Mouse (Mus musculus): ENCODE results near the gene Parp12. TPM values are rescaled to one million over a fixed set of nuclear protein-coding genes. Genes with fewer than 3 reads are reported as not detected.

Parp12 gene
- polyA plus RNA-seq, 1 experiment: 9.4 TPM

- H3K4me3 ChIP-seq (replicated peaks; ENCODE audit: control insufficient read depth, low read depth, low read length): no peak overlapping the region
- H3K4me1 ChIP-seq (ENCODE audit: control insufficient read depth, insufficient read depth, low read length): no peaks in the 10 kb centered on the region; the same call in 1 of the 2 replicates
- H3K27ac ChIP-seq (ENCODE audit: control insufficient read depth, insufficient read depth, low read depth, low read length, poor library complexity): no peak overlapping the region
- 70% methylated on average over 6 of the region's 6 CpGs for WGBS
- TF ChIP-seq POLR2A (IDR thresholded peaks at IDR 0.05; ENCODE audit: borderline replicate concordance, control insufficient read depth, low read depth, low read length) (no peak), CTCF (IDR thresholded peaks at IDR 0.05; ENCODE audit: control insufficient read depth, insufficient read depth, low read length) (no peak)
These were observed 63.2 kb downstream of the Parp12 start for GRCm38 (mm10) chr6:39054878-39055508.

- H3K27ac ChIP-seq (ENCODE audit: control insufficient read depth, insufficient read depth, low read depth, low read length, poor library complexity): no peak overlapping the region
- H3K4me1 ChIP-seq (ENCODE audit: control insufficient read depth, insufficient read depth, low read length): no peaks in the 10 kb centered on the region
- WGBS: 69% methylated on average over 13 of the region's 13 CpGs
- H3K4me3 ChIP-seq (replicated peaks; ENCODE audit: control insufficient read depth, low read depth, low read length): no peak overlapping the region
- no peak for TF ChIP-seq CTCF (IDR thresholded peaks at IDR 0.05; ENCODE audit: control insufficient read depth, insufficient read depth, low read length)
- TF ChIP-seq POLR2A (IDR thresholded peaks at IDR 0.05; ENCODE audit: borderline replicate concordance, control insufficient read depth, low read depth, low read length): no peak
These were observed 63.8 kb downstream of the Parp12 start for GRCm38 (mm10) chr6:39054206-39054864.

- TF ChIP-seq POLR2A (IDR thresholded peaks at IDR 0.05; ENCODE audit: borderline replicate concordance, control insufficient read depth, low read depth, low read length): no peak
- TF ChIP-seq CTCF (IDR thresholded peaks at IDR 0.05; ENCODE audit: control insufficient read depth, insufficient read depth, low read length): no peak
- WGBS: 80% methylated on average over 4 of the region's 4 CpGs
- Histone ChIP-seq H3K4me1 (ENCODE audit: control insufficient read depth, insufficient read depth, low read length) (no peaks in the 10 kb centered on the region), H3K27ac (ENCODE audit: control insufficient read depth, insufficient read depth, low read depth, low read length, poor library complexity) (no peak overlapping the region), H3K4me3 (replicated peaks; ENCODE audit: control insufficient read depth, low read depth, low read length) (no peak overlapping the region)
These were observed 65.5 kb downstream of the Parp12 start for GRCm38 (mm10) chr6:39052636-39053035.

- 63% methylated on average over 9 of the region's 9 CpGs for WGBS
- Histone ChIP-seq H3K27ac (ENCODE audit: control insufficient read depth, insufficient read depth, low read depth, low read length, poor library complexity) (no peak overlapping the region), H3K4me3 (replicated peaks; ENCODE audit: control insufficient read depth, low read depth, low read length) (no peak overlapping the region), H3K4me1 (ENCODE audit: control insufficient read depth, insufficient read depth, low read length) (no peaks in the 10 kb centered on the region)
- TF ChIP-seq CTCF (IDR thresholded peaks at IDR 0.05; ENCODE audit: control insufficient read depth, insufficient read depth, low read length): no peak
- no peak for TF ChIP-seq POLR2A (IDR thresholded peaks at IDR 0.05; ENCODE audit: borderline replicate concordance, control insufficient read depth, low read depth, low read length)
These were observed 66.2 kb downstream of the Parp12 start for GRCm38 (mm10) chr6:39051799-39052556.

GRCm38 (mm10) chr6:39050836-39051235 is 67.3 kb downstream of the Parp12 start:
- H3K4me3 ChIP-seq (replicated peaks; ENCODE audit: control insufficient read depth, low read depth, low read length): no peak overlapping the region
- no peak overlapping the region for H3K27ac ChIP-seq (ENCODE audit: control insufficient read depth, insufficient read depth, low read depth, low read length, poor library complexity)
- H3K4me1 ChIP-seq (ENCODE audit: control insufficient read depth, insufficient read depth, low read length): no peaks in the 10 kb centered on the region
- 77% methylated on average over 6 of the region's 6 CpGs for WGBS
- no peak for TF ChIP-seq POLR2A (IDR thresholded peaks at IDR 0.05; ENCODE audit: borderline replicate concordance, control insufficient read depth, low read depth, low read length)
- no peak for TF ChIP-seq CTCF (IDR thresholded peaks at IDR 0.05; ENCODE audit: control insufficient read depth, insufficient read depth, low read length)

GRCm38 (mm10) chr6:39049141-39049540 is 69.0 kb downstream of the Parp12 start:
- 87% methylated on average over 5 of the region's 5 CpGs for WGBS
- no peaks in the 10 kb centered on the region for H3K4me1 ChIP-seq (ENCODE audit: control insufficient read depth, insufficient read depth, low read length)
- H3K27ac ChIP-seq (ENCODE audit: control insufficient read depth, insufficient read depth, low read depth, low read length, poor library complexity): no peak overlapping the region
- no peak for TF ChIP-seq POLR2A (IDR thresholded peaks at IDR 0.05; ENCODE audit: borderline replicate concordance, control insufficient read depth, low read depth, low read length)
- no peak for TF ChIP-seq CTCF (IDR thresholded peaks at IDR 0.05; ENCODE audit: control insufficient read depth, insufficient read depth, low read length)
- no peak overlapping the region for H3K4me3 ChIP-seq (replicated peaks; ENCODE audit: control insufficient read depth, low read depth, low read length)

GRCm38 (mm10) chr6:39040451-39040850 is 77.7 kb downstream of the Parp12 start:
- Histone ChIP-seq H3K4me1 (ENCODE audit: control insufficient read depth, insufficient read depth, low read length) (no peaks in the 10 kb centered on the region), H3K4me3 (replicated peaks; ENCODE audit: control insufficient read depth, low read depth, low read length) (no peak overlapping the region), H3K27ac (ENCODE audit: control insufficient read depth, insufficient read depth, low read depth, low read length, poor library complexity) (no peak overlapping the region)
- 86% methylated on average over 9 of the region's 9 CpGs for WGBS
- no peak for TF ChIP-seq POLR2A (IDR thresholded peaks at IDR 0.05; ENCODE audit: borderline replicate concordance, control insufficient read depth, low read depth, low read length)
- TF ChIP-seq CTCF (IDR thresholded peaks at IDR 0.05; ENCODE audit: control insufficient read depth, insufficient read depth, low read length): no peak

Other genes starting within 250 kb of the Parp12 start
- 25.1 and 59.7 TPM in 2 replicates for gene Tbxas1, start 242.9 kb downstream of the Parp12 start, polyA plus RNA-seq (2011; ENCODE audit: insufficient read depth, insufficient read length, low replicate concordance, missing spikeins)
- gene Hipk2, start 242.2 kb downstream of the Parp12 start, polyA plus RNA-seq (2011; ENCODE audit: insufficient read depth, insufficient read length, low replicate concordance, missing spikeins): 23.4 and 39.5 TPM in 2 replicates
- 15.3 and 20.2 TPM in 2 replicates for gene Kdm7a, start 88.4 kb upstream of the Parp12 start, polyA plus RNA-seq (2011; ENCODE audit: insufficient read depth, insufficient read length, low replicate concordance, missing spikeins)